Mouse (Mus musculus) induced T-regulatory cell, adult 2 months (primary cell): ENCODE results near the gene Herc3.

ENCODE experiments used
- DNase-seq: peaks from one replicate; pipeline ENCODE4 v3.0.0-alpha.2; 2012; ENCODE audit warnings: low read depth

Gene Herc3

DNA sequence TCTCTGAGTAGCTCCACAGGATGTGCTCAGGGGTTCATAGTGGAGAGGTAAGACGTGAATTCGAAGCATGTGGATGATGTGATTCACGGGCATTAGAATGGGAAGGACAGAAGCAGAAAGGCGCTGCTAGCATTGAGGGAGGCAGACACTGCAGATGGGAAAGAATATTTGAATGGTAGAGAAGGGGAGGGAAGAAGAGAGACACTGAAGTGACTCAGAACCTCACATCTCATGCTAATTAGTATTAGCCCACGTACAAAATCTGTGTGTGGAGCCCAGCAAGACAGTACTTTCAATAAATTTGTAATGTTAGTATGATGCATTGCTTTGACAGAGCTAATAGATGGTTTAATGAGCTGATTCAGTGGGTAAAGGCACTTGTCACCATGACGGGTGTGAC lies 89.5 kb downstream of the Herc3 start:
- no peak for DNase-seq

DNA sequence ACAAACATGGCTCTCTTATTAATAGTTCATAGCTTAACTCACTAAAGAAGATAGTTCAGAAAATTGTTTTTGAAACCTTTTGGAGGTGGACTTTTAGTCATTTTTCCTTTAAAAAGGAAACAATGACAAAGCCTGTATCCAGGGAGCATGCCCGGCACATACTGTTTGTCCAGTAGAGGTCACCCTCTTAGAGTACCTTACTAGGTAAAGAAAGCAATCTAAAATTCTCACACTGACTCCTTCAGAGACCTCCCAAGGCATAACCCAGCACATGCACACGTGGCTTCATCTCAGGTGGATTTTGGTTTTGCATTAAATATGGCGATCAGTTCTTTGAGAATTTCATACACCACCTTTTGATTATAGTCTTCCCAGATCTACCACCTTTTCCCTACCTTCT lies 90.4 kb downstream of the Herc3 start:
- DNase-seq: no peak

DNA sequence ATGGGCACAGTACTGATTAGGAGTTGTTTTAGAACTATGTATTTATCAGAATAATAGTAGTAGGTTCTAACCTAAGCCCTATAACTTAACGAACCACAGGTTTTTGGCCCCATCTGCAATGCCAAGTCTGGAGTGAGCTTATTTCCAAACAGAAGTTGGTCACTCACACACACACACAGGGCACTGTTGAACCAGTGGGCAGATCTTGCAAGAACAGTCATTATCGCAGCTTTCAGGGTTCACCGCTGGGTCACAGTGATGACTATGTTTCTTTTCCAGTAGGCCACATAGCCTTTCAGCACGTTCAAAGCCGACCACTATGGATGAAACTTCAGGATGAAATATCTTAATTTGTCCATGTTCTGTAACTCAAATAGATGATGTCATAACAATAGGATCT lies 91.2 kb downstream of the Herc3 start:
- no peak for DNase-seq

DNA sequence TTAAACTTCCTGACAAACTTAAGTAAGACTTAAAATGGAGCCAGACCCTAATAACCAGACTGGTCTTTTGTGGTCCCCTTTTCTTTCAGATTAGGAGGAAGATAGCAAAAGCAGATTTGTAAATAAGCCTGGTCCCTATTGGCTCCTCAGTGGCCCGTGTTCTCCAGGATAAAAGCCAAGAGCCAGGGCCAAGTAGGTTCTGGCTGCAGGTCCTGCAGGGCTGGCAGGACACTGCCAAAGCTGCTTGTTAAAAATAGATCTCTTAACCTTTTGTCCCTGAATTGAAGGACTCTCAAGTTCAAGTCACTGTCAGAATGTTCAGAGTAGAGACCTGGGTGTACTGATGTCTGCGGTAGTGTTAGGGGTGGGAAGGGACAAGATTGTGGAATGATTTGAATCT lies 96.6 kb downstream of the Herc3 start:
- DNase-seq: no peak

DNA sequence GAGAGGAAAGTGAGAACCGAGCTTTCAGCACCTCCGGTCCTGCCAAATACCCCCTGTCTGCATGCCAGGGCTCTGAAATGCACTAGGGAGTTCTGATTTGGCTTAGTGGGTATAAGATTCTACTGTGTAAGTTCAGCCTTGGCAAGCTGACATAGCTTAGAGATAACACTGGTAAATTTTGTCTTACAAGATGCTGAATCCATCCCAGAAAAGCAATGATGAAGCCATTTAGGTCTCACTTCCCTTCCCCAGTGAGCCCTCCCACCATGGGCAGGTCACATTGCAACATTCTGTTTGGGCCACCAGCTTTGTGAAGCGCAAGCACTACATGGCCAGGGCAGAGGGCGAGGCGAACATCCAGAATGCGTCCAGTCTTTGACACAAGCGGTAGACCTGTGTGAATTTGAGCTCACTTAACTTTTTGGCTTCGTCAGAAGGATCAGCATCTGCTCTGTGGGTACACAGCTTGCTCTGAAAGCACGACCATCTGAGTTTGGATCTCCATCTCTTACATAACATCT lies 98.7 kb downstream of the Herc3 start:
- no peak for DNase-seq

DNA sequence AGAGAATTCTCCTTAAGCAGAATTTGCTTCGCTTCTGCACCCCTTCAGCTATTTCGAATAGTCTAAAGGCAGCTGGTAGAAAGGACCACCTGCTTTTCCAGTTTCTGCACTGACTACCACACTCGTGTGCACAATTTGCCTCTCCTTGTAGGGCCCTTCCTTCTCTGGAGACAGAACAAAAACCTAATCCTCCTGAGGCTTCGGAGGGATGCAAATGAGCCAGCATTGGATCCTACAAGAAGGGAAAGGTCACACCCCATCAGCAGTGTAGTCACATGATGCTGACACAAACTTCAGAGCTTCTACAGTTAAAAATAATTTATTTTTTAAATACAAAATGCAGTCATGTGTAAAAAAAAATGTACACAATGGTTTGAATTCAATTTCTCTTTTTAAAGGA lies 99.9 kb downstream of the Herc3 start:
- no peak for DNase-seq

DNA sequence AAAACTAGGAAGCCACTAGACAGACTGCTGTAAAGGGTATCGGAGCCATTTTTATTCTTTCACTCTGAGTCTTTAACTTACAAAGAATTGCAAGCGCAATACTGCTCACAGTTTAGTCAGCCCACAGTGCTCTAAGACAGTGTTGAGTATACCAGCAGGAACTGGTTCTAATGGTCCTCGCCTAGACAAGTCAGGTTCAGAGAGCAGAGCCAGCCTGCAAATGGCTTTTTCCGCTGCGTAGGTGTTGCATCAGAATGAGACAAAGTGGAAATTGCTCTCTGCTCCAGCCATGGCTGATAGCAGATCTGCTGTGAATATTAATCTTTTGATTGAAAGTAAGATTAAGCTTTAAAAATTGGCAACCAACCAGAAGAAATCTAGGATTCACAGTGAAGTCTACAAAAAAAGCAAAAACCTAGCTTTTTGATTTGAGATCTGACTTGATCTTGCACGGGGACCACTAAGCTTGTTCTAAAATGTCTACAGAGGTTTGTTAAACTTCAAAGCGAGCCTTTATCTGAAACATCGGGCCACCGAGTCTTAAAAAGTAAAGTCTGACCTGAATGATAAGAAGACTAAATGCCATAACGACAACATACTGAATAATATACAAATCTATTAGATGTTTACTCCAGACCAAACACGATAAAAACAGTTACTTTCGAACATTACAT lies 101.4 kb downstream of the Herc3 start:
- DNase-seq: no peak

DNA sequence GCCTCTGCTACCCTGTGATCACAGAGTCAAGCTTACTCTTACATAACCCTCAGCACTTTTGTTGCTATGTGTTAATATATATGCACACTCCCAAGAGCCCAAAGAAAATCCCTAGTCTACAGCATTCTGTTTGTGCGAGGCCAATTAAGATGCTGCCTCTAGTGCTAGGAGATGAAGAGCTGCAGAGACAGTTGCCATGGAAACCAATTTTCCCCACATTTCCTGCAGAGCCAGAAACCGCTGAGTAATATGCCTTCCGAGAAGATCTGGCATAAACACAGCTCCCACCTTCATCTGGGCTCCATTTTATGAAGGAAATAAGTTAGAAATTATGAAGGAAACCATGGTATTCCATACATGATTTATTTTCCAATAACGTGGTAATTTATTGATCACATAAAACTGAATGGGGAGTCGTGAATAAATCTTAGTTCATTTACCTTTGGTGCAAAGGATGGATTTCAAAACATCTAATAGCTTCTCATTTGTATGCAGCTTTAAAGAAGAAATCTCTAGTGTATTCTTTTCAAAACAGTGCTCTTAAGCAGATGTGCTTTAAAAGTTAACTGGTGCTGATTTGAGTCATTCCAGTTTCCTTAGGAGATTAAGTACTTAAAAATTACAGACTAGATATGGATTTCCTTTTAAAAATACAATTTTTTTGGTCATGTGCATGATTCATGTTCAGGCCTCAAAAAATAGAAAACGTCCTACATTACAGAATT lies 102.1 kb downstream of the Herc3 start:
- DNase-seq: no peak

DNA sequence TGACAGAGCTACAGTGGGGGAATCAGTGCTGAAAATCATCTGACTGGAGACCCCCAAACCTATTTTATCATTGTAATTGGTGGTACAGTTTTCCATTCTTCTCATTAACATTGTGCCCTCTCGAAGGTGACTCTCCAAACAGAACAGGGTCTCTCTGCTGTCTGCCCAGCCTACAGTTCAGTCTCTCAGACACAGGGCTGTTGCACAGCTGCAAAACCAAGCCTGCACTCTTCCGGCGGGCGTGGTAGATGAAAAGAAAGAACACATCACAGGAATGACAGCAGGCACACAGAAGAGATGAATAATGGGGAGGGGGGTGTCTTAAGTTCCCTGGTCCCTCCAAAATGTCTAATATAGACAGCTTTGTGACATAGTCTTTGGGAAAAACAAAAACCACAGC lies 102.9 kb downstream of the Herc3 start:
- no peak for DNase-seq

DNA sequence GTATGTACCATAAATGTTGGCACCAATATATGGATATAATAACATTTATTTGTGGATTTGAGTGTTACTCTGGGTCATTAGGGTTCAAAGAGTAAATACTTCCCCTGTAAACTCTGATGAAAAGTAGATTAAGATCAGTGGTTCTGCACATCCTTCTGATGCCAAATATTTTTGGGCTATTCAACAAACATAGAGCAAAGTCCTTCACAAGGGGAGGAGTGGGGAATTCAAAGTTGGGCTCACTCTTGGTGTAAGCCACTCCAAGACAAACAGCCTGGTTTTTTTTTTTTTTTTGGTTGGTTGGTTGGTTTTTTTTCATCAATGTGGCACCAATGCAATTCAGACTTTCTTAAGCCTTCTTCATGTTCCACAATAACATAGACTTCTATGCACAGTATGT lies 106.5 kb downstream of the Herc3 start:
- no peak for DNase-seq

DNA sequence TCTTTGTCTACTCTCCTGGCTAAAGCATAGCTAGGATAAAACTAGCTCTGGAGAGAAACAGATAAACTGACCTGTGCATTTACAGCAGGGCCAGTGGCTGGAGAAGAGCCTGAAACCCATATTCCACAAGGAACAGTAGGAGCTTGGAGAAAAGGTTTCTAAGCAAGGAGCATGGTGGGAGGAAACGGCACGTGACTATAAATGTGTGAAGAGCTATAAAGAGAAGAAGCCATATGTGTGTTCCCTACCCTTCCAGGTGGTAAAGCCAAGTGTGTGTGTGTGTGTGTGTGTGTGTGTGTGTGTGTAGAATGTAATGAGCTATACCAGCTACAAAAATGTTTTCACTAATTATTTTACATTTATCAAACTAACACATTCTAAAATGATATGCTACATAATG lies 111.0 kb downstream of the Herc3 start:
- DNase-seq: no peak

DNA sequence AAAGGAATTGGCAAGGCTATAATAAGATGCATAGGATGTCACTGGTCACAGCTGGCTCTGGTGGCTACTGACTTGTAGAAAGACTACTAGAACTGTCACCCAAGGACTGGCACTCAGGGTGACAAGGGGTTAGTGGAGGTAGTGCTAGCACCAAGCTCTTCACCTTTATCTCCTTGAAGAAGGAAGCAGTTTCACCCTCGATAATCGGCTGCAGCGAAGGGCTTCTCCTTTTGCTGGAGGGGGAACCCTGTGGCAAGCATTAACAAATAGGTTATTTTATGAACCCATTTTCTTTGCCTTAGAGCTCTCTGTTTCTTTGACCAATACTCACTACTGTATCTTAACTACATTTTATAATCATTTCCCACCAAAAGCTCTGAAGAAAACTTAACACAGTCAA lies 112.7 kb downstream of the Herc3 start:
- no peak for DNase-seq

DNA sequence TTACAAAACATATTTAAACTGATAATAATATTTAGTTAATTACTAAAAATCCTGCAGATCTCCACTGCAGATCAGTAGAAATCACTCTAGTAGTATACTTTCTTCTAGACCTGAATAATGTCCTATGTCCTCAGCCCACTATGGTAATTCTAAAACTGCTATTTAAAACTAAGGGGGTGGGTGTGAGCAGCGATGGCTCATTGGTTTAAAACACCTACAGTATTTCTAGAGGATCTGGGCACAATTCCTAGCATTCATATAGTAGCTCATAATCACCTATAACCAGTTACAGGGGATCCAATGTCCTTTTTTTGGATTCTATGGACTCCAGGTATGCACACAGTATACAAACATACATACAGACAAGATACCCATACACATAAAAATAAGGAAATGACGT lies 115.0 kb downstream of the Herc3 start:
- DNase-seq: no peak

DNA sequence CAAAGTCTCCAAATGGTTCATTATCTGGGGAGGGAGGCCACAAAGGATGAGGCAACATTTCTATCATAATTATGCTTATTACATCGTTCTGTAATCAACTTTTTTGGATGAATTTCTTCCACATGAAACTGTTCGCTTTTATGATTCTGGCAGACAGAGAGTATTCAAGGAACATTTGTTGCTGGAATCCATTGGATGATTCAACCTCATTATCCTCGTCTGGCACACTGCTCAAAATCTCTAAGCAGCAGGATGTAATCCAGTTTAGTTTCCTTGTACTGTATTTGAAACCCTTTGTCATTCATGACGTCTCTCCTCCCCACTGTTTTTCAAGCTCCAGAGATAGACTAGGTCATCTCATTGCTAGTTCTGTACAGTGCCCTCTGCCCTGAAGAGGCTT lies 115.6 kb downstream of the Herc3 start:
- DNase-seq: no peak

DNA sequence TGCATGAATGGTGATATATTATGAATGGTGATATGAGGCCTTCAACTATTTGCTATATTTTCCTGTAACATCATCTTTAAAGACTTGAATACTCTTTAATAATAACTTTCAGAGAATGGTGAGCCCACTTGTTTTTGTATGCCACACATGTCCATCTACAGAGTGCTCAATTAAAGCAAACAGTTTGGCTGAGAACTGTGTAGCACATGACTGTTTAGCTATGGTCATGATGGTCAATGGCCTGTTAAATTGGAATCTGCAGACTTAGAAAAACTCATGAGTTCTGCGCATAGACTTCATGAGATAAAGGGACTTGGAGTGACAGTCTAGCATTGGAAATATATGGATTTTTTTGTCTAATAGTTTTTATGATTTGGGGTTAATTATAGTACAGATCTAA lies 119.1 kb downstream of the Herc3 start:
- DNase-seq: no peak

DNA sequence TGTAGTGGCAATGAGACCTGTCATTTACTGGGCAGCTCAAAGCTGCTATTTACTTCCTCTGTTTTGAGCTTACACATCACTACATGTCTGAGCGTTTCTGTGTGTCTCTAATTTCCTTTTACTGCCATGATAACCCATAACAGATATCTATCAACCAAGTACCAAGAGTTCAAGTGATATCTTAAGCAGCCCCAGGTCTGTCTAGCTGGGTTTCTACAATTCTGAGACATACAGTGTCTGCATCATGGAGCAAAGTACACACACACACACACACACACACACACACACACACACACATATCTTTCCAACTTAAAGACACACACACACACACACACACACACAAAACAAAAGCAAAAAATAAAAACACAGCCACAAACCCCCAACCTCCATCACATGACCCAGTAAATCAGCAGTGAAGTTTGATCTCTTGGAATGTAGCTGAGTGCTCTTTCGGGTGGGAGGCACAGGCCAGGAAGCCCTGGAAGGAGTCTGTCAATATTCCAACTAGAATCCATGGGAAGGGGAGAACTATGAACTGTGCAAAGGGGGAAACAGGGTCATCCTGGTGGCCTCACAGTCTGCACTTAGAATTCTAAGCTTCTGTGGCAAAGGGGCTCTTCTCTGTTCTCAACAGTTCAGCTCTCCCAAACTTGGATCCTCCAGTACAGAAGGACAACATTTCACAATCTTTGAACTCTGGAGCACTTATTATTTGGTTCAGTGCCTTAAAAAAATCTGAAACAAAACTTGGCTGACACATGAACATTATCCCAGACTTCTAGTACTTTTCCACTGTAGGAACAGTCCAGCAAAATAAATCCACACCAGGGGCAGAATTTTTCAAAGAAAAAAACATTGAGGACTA lies 120.1 kb downstream of the Herc3 start:
- DNase-seq: no peak

DNA sequence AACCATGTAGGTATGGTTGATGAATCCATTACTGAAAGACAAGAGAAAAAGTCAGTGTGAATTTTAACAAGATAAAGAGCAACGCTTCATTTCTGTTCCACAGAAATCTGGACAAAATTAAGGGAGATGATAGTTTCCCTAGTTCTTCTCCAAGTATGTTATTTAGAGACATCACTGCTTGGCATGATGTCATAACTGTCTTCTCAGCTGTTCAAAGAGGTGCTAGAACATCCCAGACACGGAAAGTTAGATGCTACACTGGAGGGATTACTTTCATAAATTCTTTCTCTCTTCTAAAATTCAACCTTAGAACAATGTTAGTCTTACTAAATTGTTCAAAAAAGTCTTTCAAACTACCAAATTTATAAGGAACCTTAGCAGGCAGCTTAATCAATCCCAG lies 129.3 kb downstream of the Herc3 start:
- DNase-seq: no peak

DNA sequence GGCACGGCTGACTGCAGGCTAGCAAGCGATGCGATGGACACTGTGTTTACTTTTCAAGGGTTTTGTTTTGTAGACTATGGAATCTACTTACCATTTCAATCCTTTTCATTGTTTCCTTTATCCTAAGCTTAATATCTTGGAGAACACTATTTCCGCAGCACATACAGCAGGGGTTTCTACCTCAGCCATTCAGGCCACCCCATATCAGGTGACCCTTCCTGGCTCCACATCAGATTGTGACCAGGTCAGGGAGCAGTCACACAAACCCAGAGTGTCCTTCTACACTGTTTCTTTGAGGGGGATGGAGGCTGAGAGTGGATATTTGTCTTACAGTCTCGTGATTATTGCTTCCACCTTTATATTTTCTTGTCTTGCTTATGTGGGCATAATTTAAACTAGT lies 131.4 kb downstream of the Herc3 start:
- DNase-seq: no peak

DNA sequence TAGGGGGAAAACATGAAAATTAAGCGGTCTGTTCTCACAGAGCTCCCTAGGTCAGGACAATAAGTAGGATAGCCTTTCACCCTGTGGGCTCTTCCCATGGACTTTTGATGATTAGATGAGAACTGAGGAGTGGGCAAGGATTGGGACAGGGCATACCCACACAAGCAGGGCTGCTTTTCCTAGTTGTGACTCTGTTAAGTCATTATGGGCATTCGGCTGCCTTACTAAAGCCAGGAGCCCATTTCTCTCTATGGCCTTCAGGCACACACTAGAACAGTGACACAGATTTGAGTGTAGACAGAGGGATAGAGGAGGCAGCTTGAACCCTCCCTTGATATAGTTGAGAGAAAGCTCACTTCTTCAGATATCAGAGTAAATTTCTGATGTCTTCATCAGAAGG lies 132.8 kb downstream of the Herc3 start:
- DNase-seq: no peak

DNA sequence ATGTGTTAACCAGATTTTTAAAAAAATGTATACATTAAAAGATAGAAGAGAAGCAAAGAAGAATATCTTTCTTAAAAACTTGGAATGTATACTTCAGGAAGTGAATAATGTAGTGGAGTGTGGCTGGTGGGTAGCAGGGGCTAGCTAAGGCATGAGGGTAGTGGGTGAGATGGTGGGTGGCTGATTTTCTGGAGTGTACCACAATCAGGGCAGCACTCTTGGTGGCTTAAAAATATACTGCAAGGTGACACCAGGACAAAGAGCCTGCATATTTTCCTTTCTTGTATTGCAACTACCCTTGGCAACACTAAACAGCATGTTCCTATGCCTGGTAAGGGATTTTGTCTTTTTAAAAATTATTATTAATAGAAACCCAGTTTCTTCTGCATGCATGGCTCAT lies 133.3 kb downstream of the Herc3 start:
- no peak for DNase-seq

DNA sequence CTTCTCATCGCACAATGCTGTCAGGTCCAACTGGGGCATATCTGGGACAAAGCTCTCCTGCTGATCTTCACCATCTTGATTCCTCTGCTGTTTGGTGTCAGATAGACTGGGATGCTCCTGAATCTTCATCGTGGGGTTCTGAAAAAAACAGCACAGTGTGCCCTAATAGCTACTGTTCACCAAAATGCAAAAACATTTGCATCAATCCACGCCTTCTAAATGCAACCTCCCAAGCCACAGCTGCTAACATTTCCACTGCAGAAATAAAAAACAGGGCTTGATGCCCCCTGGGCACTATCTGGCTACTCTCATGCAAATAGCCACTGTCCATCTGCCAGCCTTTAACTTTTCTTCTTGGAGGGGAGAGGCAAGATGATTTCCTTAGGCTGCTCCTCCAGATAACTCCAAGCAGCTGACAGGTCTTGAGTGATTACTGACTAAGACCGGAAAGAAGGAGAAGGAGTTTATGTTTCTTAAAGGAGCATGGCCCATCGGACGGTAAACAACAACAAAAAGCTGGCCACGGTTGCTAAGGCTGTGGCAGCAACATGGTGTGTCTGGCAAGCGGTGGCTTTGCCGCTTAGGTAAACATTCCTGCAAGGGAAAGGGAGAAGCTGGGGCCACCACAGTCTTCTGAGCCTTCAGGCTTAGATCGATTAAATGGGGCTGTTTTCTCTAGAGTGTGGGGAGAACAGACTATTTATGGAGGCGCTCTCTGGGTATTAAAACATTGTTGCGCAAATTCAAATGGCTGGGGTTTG lies 134.0 kb downstream of the Herc3 start:
- DNase-seq: no peak

DNA sequence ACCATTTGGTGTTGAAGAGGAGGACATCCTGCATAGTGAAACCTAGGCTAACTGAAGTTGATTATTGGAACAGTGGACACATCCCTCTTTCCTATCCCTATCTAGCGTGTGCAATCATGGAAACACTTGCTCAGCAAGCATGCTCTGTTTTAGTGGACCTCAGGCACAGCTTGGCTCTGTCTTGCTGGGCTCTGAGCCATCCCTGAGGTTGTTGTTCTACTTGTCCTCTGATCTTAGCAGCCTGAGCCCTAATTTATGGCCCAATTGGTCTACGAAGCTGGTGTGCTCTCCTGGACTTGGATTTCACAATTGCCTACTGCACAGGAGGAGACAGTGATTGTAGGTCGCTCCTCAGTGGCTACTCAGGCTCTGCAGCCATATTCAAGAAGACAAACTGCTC lies 137.0 kb downstream of the Herc3 start:
- no peak for DNase-seq
